Mouse (Mus musculus): ENCODE data around the gene Zdhhc18. TPM values are rescaled to one million over a fixed set of nuclear protein-coding genes. Genes with fewer than 3 reads are reported as not detected.

Zdhhc18 gene
- polyA plus RNA-seq, 2 experiments, result 4.0 to 38.0 TPM

DNA sequence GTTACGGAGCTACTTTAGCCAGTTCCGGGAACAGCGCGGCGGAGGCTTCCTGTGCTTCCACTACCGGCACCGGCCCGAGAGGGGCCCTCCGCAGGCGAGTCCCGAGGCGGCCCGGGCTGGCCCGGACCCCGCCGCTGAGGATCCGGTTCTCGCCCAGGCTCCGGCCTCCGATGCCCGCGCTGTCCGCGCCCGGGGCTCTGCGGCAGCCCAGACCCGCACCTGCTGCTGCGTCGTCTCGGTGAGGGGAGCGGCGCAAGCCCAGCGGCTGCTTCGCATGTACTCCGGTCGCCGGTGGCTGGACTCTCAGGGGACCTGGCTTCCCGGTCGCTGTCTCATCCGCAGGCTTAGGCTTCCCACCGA is 75.1 kb downstream of the Zdhhc18 start:
- ATAC-seq (ENCODE audit: low FRiP score, low read depth), result peak; percentile 58; the same call in 1 of the 2 replicates
- H3K36me3 ChIP-seq (ENCODE audit: control insufficient read depth, insufficient read depth, low read length), result peaks cover 19% of the 10 kb centered on the region
- peak overlapping the region; percentile 90 for H3K4me2 ChIP-seq (replicated peaks; ENCODE audit: low read depth, low read length, severe bottlenecking)
- H3K27ac ChIP-seq (replicated peaks; ENCODE audit: low read depth, low read length), result peak overlapping the region; percentile 76; the same call in 1 of the 2 replicates
- H3K4me3 ChIP-seq (replicated peaks; ENCODE audit: low read length), result peak overlapping the region; percentile 94
- no peaks in the 10 kb centered on the region for H3K9me3 ChIP-seq (ENCODE audit: control insufficient read depth, low read length)
- under 1% methylated on average over 37 of the region's 41 CpGs for WGBS
- no peak for TF ChIP-seq POLR2A (IDR thresholded peaks at IDR 0.05; ENCODE audit: borderline replicate concordance, extremely low read depth, insufficient read depth, insufficient read length)
- H3K4me1 ChIP-seq (ENCODE audit: control insufficient read depth, insufficient read depth, low read length), result peaks cover 5% of the 10 kb centered on the region
- DNase-seq (ENCODE audit: low spot score), result no peak
- H3K9ac ChIP-seq (ENCODE audit: low read depth, low read length, severe bottlenecking), result peak overlapping the region; percentile 86
- no peaks in the 10 kb centered on the region for H3K27me3 ChIP-seq (ENCODE audit: control insufficient read depth, insufficient read depth, low read length)

DNA sequence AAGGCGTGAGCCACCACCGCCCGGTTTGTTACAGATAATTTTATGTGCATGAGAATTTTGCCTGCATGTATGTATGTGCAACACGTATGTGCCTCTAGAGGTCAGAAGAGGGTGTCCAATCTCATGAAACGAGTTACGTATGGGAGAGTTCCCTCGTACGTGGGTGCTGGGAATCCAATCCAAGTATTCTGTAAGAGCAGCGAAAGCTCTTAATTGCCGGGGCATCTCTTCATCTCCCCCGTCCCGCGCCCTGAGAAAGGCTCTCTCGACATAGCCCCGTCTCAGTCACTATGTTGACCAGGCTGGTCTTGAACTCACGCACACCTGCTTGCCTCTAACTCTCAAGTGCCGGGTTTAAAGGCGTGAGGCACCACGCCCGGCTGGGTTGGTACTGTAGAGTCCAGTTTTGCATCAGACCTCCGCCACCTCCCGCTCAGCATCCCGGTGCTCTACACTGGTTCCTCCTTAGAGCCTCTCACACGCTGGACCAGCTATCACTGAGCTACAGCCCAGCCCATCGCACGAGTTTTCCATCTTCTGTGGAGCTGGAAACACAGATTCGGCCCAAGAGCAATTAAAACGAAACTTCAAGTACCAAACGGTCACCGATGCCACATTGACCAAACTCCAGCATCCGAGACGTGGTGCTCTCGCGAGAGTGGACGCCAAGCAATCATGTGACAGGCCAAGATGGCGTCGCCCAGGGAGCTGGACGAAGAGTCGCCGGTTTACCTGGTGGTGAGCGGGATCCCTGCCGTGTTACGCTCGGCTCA is 75.7 kb downstream of the Zdhhc18 start, which contains the start of gene Gpatch3:
Gpatch3 (plus strand) TSS at position 676 of the 773 bp plus-strand sequence.
- peak; percentile 94 for ATAC-seq (ENCODE audit: low FRiP score, low read depth)
- Histone ChIP-seq H3K4me3 (replicated peaks; ENCODE audit: low read length) (peak within 1 kb of the TSS; percentile 94), H3K4me1 (ENCODE audit: control insufficient read depth, insufficient read depth, low read length) (peaks cover 5% of the 10 kb centered on the region), H3K9ac (ENCODE audit: low read depth, low read length, severe bottlenecking) (peak within 1 kb of the TSS; percentile 86), H3K27me3 (ENCODE audit: control insufficient read depth, insufficient read depth, low read length) (no peaks in the 10 kb centered on the region), H3K36me3 (ENCODE audit: control insufficient read depth, insufficient read depth, low read length) (peaks cover 14% of the 10 kb centered on the region), H3K4me2 (replicated peaks; ENCODE audit: low read depth, low read length, severe bottlenecking) (peak within 1 kb of the TSS; percentile 90), H3K9me3 (ENCODE audit: control insufficient read depth, low read length) (no peaks in the 10 kb centered on the region), H3K27ac (replicated peaks; ENCODE audit: low read depth, low read length) (peak within 1 kb of the TSS; percentile 76)
- peak; percentile 94 for DNase-seq (ENCODE audit: low spot score)
- TF ChIP-seq POLR2A (IDR thresholded peaks at IDR 0.05; ENCODE audit: borderline replicate concordance, extremely low read depth, insufficient read depth, insufficient read length), result peak; percentile 73; the same call in 1 of the 2 replicates
- 9% methylated on average over 41 of the region's 44 CpGs for WGBS

DNA sequence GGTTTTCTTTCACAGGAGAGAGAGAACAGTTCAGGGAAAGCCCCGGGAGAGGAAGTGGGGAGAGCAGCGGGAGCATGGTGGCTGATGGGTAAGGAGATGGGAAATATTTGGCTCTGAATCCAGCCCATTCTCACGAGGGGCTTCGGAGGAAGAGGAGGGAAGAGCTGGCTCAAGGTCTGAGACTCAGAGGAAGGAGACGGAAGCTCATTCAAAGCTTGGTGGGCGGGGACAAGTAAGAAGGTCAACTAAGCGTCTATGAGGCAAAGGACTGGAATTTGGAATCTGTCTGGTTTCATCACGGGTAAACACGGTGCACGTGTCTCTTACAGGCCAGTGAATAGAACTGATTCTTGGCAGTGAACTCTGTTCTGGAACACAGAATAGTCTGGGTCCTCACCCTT is 79.9 kb downstream of the Zdhhc18 start:
- H3K9ac ChIP-seq (ENCODE audit: low read depth, low read length, severe bottlenecking), result no peak overlapping the region
- no peak overlapping the region for H3K27ac ChIP-seq (replicated peaks; ENCODE audit: low read depth, low read length)
- DNase-seq (ENCODE audit: low spot score), result no peak
- no peak overlapping the region for H3K4me2 ChIP-seq (replicated peaks; ENCODE audit: low read depth, low read length, severe bottlenecking)
- no peaks in the 10 kb centered on the region for H3K9me3 ChIP-seq (ENCODE audit: control insufficient read depth, low read length)
- no peak for TF ChIP-seq POLR2A (IDR thresholded peaks at IDR 0.05; ENCODE audit: borderline replicate concordance, extremely low read depth, insufficient read depth, insufficient read length)
- no peak for ATAC-seq (ENCODE audit: low FRiP score, low read depth)
- no peak overlapping the region for H3K4me3 ChIP-seq (replicated peaks; ENCODE audit: low read length)
- no peaks in the 10 kb centered on the region for H3K27me3 ChIP-seq (ENCODE audit: control insufficient read depth, insufficient read depth, low read length)
- H3K4me1 ChIP-seq (ENCODE audit: control insufficient read depth, insufficient read depth, low read length), result no peaks in the 10 kb centered on the region
- 54% methylated on average over 10 of the region's 10 CpGs for WGBS
- no peaks in the 10 kb centered on the region for H3K36me3 ChIP-seq (ENCODE audit: control insufficient read depth, insufficient read depth, low read length)

DNA sequence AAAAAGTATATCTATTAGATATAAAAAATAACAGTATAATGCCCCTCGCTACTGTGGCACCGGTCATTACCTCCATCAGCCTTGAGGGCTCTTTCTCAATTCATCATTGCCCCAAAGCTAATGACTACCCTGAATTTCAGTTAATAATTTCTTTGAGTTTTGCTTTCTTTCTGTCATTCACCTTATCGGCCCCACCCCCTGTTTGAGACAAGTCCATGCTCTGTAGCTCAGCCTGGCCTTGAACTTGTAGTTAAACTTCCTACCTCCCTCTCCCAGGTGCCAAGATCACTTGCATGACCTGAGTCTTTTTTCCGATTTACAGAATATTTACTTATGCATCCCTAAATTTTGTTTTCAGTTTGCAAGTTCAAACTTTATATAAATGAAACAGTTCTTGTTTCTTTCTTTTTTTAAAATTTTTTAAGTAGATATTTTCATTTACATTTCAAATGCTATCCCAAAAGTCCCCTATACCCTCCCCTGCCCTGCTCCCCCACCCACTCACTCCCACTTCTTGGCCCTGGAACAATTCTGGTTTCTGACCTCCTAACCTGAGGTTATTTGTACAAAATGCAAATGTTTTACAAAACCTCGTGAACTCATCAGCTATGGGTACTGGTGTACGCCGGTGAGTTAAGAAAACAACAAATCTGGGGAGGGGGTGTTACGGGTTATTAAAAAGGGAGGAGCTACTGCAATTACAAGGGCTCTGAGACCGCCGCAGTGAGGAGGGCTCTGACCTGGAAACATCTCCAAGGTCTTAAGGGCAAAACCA is 80.5 kb downstream of the Zdhhc18 start:
- no peak overlapping the region for H3K27ac ChIP-seq (replicated peaks; ENCODE audit: low read depth, low read length)
- WGBS, result 80% methylated on average over 10 of the region's 10 CpGs
- H3K4me2 ChIP-seq (replicated peaks; ENCODE audit: low read depth, low read length, severe bottlenecking), result no peak overlapping the region
- no peaks in the 10 kb centered on the region for H3K36me3 ChIP-seq (ENCODE audit: control insufficient read depth, insufficient read depth, low read length)
- no peak overlapping the region for H3K4me3 ChIP-seq (replicated peaks; ENCODE audit: low read length)
- no peaks in the 10 kb centered on the region for H3K4me1 ChIP-seq (ENCODE audit: control insufficient read depth, insufficient read depth, low read length)
- H3K9me3 ChIP-seq (ENCODE audit: control insufficient read depth, low read length), result no peaks in the 10 kb centered on the region
- no peaks in the 10 kb centered on the region for H3K27me3 ChIP-seq (ENCODE audit: control insufficient read depth, insufficient read depth, low read length)
- DNase-seq (ENCODE audit: low spot score) (no peak), ATAC-seq (ENCODE audit: low FRiP score, low read depth) (no peak)
- TF ChIP-seq POLR2A (IDR thresholded peaks at IDR 0.05; ENCODE audit: borderline replicate concordance, extremely low read depth, insufficient read depth, insufficient read length), result no peak
- H3K9ac ChIP-seq (ENCODE audit: low read depth, low read length, severe bottlenecking), result no peak overlapping the region

DNA sequence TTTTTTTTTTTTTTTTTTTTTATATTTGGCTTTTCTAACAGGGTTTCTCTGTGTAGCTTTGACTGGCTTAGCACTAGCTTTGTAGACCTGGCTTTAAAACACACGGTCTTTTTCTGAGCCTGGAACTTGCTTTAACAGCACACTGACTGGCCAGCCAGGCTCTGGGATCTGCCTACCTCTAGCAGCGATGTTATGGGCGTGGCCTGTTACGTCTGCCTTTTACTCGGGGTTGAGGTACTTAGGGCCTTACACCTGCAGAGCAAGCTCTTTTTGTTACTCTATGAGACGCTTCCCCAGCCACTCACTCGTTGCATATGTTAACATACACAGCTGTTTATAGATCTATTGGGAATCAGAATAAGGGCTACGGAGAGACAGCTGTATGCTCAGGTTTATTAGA is 82.7 kb downstream of the Zdhhc18 start:
- no peak for ATAC-seq (ENCODE audit: low FRiP score, low read depth)
- TF ChIP-seq POLR2A (IDR thresholded peaks at IDR 0.05; ENCODE audit: borderline replicate concordance, extremely low read depth, insufficient read depth, insufficient read length), result no peak
- 16% methylated on average over 8 of the region's 8 CpGs for WGBS

More for the DNA sequence above, 82.7 kb downstream of the Zdhhc18 start:
- Histone ChIP-seq H3K4me3 (replicated peaks; ENCODE audit: low read length) (no peak overlapping the region), H3K27me3 (ENCODE audit: control insufficient read depth, insufficient read depth, low read length) (no peaks in the 10 kb centered on the region), H3K27ac (replicated peaks; ENCODE audit: low read depth, low read length) (no peak overlapping the region), H3K4me2 (replicated peaks; ENCODE audit: low read depth, low read length, severe bottlenecking) (no peak overlapping the region), H3K36me3 (ENCODE audit: control insufficient read depth, insufficient read depth, low read length) (no peaks in the 10 kb centered on the region), H3K9me3 (ENCODE audit: control insufficient read depth, low read length) (no peaks in the 10 kb centered on the region), H3K4me1 (ENCODE audit: control insufficient read depth, insufficient read depth, low read length) (no peaks in the 10 kb centered on the region), H3K9ac (ENCODE audit: low read depth, low read length, severe bottlenecking) (no peak overlapping the region)
- DNase-seq (ENCODE audit: low spot score), result no peak
